16 mouse cellular contexts compared by ENCODE assay signal in the genomic region with DNA sequence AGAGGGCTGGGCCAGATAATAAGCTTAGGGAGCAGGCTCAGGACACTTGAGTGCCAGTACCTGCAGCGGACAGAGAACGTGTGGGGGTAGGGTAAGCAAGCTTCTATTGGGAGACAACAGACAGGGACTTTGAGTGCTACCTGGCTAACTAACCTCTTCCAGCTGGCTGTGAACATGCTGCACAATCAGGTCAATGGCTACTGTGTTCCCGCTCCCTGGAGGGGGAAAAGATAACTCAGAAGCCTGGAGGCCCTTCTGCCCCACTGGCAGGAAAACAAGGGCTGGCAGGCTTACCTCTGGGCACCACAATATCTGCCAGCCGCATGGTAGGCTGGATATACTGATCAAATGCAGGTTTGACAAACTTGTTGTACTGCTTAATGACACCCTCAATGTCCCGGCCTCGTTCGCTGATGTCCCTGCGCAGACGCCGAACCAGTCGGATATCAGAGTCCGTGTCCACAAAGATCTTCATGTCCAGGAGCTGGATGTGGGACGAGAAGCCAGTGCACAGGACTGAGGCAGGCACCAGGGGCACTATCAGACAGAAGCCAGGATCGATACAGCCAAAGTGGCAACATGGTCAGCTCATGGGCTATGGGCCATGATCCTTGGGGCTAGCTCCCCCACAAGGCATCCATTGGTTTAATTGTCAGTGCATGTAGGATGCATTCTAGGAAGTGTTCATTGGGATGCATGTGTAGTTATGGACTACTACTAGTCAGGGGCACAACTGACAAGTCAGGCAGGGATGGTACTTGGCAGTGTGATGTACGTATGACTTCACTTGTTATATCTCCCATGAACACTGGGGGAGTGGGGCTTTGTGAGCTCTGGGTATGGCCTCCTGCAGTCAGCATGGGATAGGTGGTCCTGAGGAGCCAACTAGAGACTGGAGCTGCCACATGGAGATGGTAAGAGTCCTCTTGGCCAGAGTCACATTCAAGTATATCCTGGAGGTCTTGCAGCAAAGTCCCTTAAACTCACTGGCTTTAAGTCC. TPM values are rescaled to one million over a fixed set of nuclear protein-coding genes. Genes with fewer than 3 reads are reported as not detected.
A peak's percentile ranks its signal among the peaks of the same experiment; 100 is the strongest.
DNase-seq lines count a peak whose midpoint lies in the region; ATAC-seq and TF ChIP-seq lines count a peak whose summit lies in the region.
"Had no signal": no experiment of that assay in that cellular context is flagged by ENCODE, and none has a peak within 500 bp of the region (broad histone marks: within the 10 kb centered on the region; RNA-seq: fewer than 3 reads in every experiment).

No protein-coding gene starts in this region.

- peak; percentile 1 for DNase-seq in adrenal gland, adult 2 months
- DNase-seq in adrenal gland, postnatal 25 days: no peak
- peak; percentile 40 to 56 for DNase-seq in heart, adult 2 months
- peak; percentile 41 for DNase-seq in testis, postnatal 10 days (ENCODE audit: low spot score)
- DNase-seq in testis, postnatal 14 days (ENCODE audit: low spot score): no peak
- peak; percentile 11 for DNase-seq in stomach, postnatal 0 days (ENCODE audit: low spot score)
- no peak for DNase-seq in layer of hippocampus, adult 8-10 months (ENCODE audit: low spot score in 2 of 2)
- DNase-seq: gastrocnemius, postnatal 36 days; lung, embryonic 14.5 days; thymus, postnatal 25 days had no signal

- H3K4me3 ChIP-seq in heart, adult 2 months: no peak overlapping the region
- H3K4me3 ChIP-seq in heart, embryonic 11.5 days (ENCODE audit: low read depth, low read length): no peak overlapping the region
- no peak overlapping the region for H3K4me3 ChIP-seq in stomach, postnatal 0 days (ENCODE audit: low read depth, low read length)
- H3K4me3 ChIP-seq: embryonic facial prominence, embryonic 12.5 days; kidney, embryonic 15.5 days; layer of hippocampus, adult 2 months; neural tube, embryonic 12.5 days had no signal

- H3K36me3 ChIP-seq in heart, adult 2 months (ENCODE audit: control insufficient read depth, insufficient read depth, low read length): no peaks in the 10 kb centered on the region
- H3K36me3 ChIP-seq in heart, embryonic 11.5 days (ENCODE audit: control insufficient read depth, insufficient read depth, low read length): peaks cover 3% of the 10 kb centered on the region; the same call in 1 of the 2 replicates
- peaks cover 15% of the 10 kb centered on the region; the same call in 1 of the 2 replicates for H3K36me3 ChIP-seq in stomach, postnatal 0 days (ENCODE audit: control insufficient read depth, insufficient read depth, low read length)

- no peak for TF ChIP-seq POLR2A in heart, adult 2 months (IDR thresholded peaks at IDR 0.05; ENCODE audit: insufficient read depth, low read depth, low read length)

- TF ChIP-seq CTCF in heart, adult 2 months (IDR thresholded peaks at IDR 0.05): no peak
- TF ChIP-seq CTCF in stomach, postnatal 0 days (IDR thresholded peaks at IDR 0.05; ENCODE audit: low read depth): no peak

- 74% methylated on average over 15 of the region's 15 CpGs for WGBS in heart, adult 2 months
- 88% methylated on average over 15 of the region's 15 CpGs for WGBS in heart, embryonic 11.5 days (ENCODE audit: insufficient replicate concordance)
- 95% methylated on average over 15 of the region's 15 CpGs for WGBS in stomach, postnatal 0 days

- ATAC-seq in heart, embryonic 11.5 days (replicated peaks; ENCODE audit: insufficient number of reproducible peaks, low FRiP score, low TSS enrichment): no peak
- no peak for ATAC-seq in stomach, postnatal 0 days (ENCODE audit: low FRiP score, low TSS enrichment)

- peaks cover 1% of the 10 kb centered on the region; the same call in 1 of the 2 replicates for H3K4me1 ChIP-seq in heart, adult 2 months (ENCODE audit: control insufficient read depth, insufficient read depth, low read length)
- H3K4me1 ChIP-seq in heart, embryonic 11.5 days (ENCODE audit: control insufficient read depth, insufficient read depth, low read length): peaks cover 13% of the 10 kb centered on the region
- H3K4me1 ChIP-seq in stomach, postnatal 0 days (replicated peaks; ENCODE audit: control insufficient read depth, insufficient read depth): no peaks in the 10 kb centered on the region

- H3K9ac ChIP-seq in heart, adult 2 months (ENCODE audit: low read depth, low read length): no peak overlapping the region
- no peak overlapping the region for H3K9ac ChIP-seq in heart, embryonic 11.5 days (ENCODE audit: low read depth, low read length)
- H3K9ac ChIP-seq in stomach, postnatal 0 days (ENCODE audit: low read length): no peak overlapping the region
- H3K9ac ChIP-seq: embryonic facial prominence, embryonic 12.5 days; kidney, embryonic 15.5 days; lung, embryonic 14.5 days; neural tube, embryonic 12.5 days had no signal

- no peaks in the 10 kb centered on the region for H3K27me3 ChIP-seq in heart, adult 2 months (ENCODE audit: control insufficient read depth, insufficient read depth, low read length)
- H3K27me3 ChIP-seq in heart, embryonic 11.5 days (ENCODE audit: control insufficient read depth, insufficient read depth, low read length): no peaks in the 10 kb centered on the region
- no peaks in the 10 kb centered on the region for H3K27me3 ChIP-seq in stomach, postnatal 0 days (ENCODE audit: control insufficient read depth, insufficient read depth, low read length)
- H3K27me3 ChIP-seq: embryonic facial prominence, embryonic 12.5 days; kidney, embryonic 15.5 days; neural tube, embryonic 12.5 days had no signal

- H3K79me2 ChIP-seq in heart, adult 2 months (replicated peaks; ENCODE audit: control insufficient read depth, insufficient read depth, low read length): no peaks in the 10 kb centered on the region

- H3K27ac ChIP-seq in heart, adult 2 months: no peak overlapping the region
- no peak overlapping the region for H3K27ac ChIP-seq in heart, embryonic 11.5 days (ENCODE audit: low read depth, low read length)
- no peak overlapping the region for H3K27ac ChIP-seq in stomach, postnatal 0 days (replicated peaks)
- H3K27ac ChIP-seq: embryonic facial prominence, embryonic 12.5 days; kidney, embryonic 15.5 days; layer of hippocampus, adult 2 months; macrophage; neural tube, embryonic 12.5 days had no signal

- intact Hi-C loops in heart, adult 2 months (cut with DNase I): no loop called here

- TF ChIP-seq EP300 in heart, adult 2 months (IDR thresholded peaks at IDR 0.05; ENCODE audit: insufficient read depth, low read depth, low read length): 0 out of 2 replicates have a peak, but pooled peaks have one; percentile 7
- no peak for TF ChIP-seq EP300 in stomach, postnatal 0 days (optimal IDR thresholded peaks at IDR 0.05)

- H3K9me3 ChIP-seq in heart, embryonic 11.5 days (replicated peaks; ENCODE audit: control insufficient read depth, low read length): no peaks in the 10 kb centered on the region
- no peaks in the 10 kb centered on the region for H3K9me3 ChIP-seq in stomach, postnatal 0 days (ENCODE audit: control insufficient read depth, low read length)
- H3K9me3 ChIP-seq: embryonic facial prominence, embryonic 12.5 days; kidney, embryonic 15.5 days; neural tube, embryonic 12.5 days had no signal

- H3K4me2 ChIP-seq in heart, embryonic 11.5 days: no peak overlapping the region
- H3K4me2 ChIP-seq in stomach, postnatal 0 days (replicated peaks; ENCODE audit: low read depth): no peak overlapping the region
- H3K4me2 ChIP-seq: embryonic facial prominence, embryonic 12.5 days; kidney, embryonic 15.5 days; lung, embryonic 14.5 days; neural tube, embryonic 12.5 days had no signal

RNA-seq across cellular contexts. Expression of a gene that starts 11.5 kb away (rescaled TPM):
- total RNA-seq in adrenal gland, adult 2 months (2021): 10 to 100 TPM; 64.9 to 73.6 TPM
- polyA plus RNA-seq in adrenal gland, adult 2 months (2012; rRNA removed): 165 and 170 TPM in 2 replicates
- total RNA-seq in adrenal gland, postnatal 25 days (2021): 94.2 and 128 TPM in 2 replicates
- 10 to 100 TPM; 31.3 to 32.5 TPM for total RNA-seq in heart, adult 2 months (2021)
- 115 and 156 TPM in 2 replicates for polyA plus RNA-seq in heart, adult 2 months (2012; rRNA removed)
- 66.2 and 66.7 TPM in 2 replicates for polyA plus RNA-seq in heart, embryonic 11.5 days (2014; fragmentation: Nextera tagmentation; extraction: Ambion mirVana)
- polyA plus RNA-seq in stomach, postnatal 0 days (2015; fragmentation: Nextera tagmentation; extraction: Ambion mirVana): 37.1 and 39.7 TPM in 2 replicates
- total RNA-seq in layer of hippocampus, adult 8-10 months (2022): 10 to 100 TPM; 69.9 to 90.4 (median 73.4) TPM

RNA-seq across cellular contexts. Expression of a gene that starts 18.4 kb away (rescaled TPM):
- total RNA-seq in adrenal gland, adult 2 months (2021): 10 to 100 TPM; 63.0 to 69.0 TPM
- 6.7 and 9.6 TPM in 2 replicates for polyA plus RNA-seq in adrenal gland, adult 2 months (2012; rRNA removed)
- 57.7 and 73.7 TPM in 2 replicates for total RNA-seq in adrenal gland, postnatal 25 days (2021)
- total RNA-seq in heart, adult 2 months (2021): 10 to 100 TPM; 35.3 to 38.6 TPM
- polyA plus RNA-seq in heart, adult 2 months (2012; rRNA removed): 13.8 and 19.1 TPM in 2 replicates
- 45.5 and 53.2 TPM in 2 replicates for polyA plus RNA-seq in heart, embryonic 11.5 days (2014; fragmentation: Nextera tagmentation; extraction: Ambion mirVana)
- polyA plus RNA-seq in stomach, postnatal 0 days (2015; fragmentation: Nextera tagmentation; extraction: Ambion mirVana): 28.3 and 28.4 TPM in 2 replicates
- total RNA-seq in layer of hippocampus, adult 8-10 months (2022): 10 to 100 TPM; 59.5 to 63.3 (median 59.8) TPM

RNA-seq across cellular contexts. Expression of a gene that starts 19.4 kb away (rescaled TPM):
- 10 to 100 TPM; 40.9 to 52.7 TPM for total RNA-seq in adrenal gland, adult 2 months (2021)
- polyA plus RNA-seq in adrenal gland, adult 2 months (2012; rRNA removed): 69.2 and 72.6 TPM in 2 replicates
- 56.6 and 81.6 TPM in 2 replicates for total RNA-seq in adrenal gland, postnatal 25 days (2021)
- total RNA-seq in heart, adult 2 months (2021): 10 to 100 TPM; 13.2 to 16.9 TPM
- polyA plus RNA-seq in heart, adult 2 months (2012; rRNA removed): 20.6 and 25.9 TPM in 2 replicates
- 26.3 and 26.5 TPM in 2 replicates for polyA plus RNA-seq in heart, embryonic 11.5 days (2014; fragmentation: Nextera tagmentation; extraction: Ambion mirVana)
- 15.9 and 18.3 TPM in 2 replicates for polyA plus RNA-seq in stomach, postnatal 0 days (2015; fragmentation: Nextera tagmentation; extraction: Ambion mirVana)
- total RNA-seq in layer of hippocampus, adult 8-10 months (2022): 100 to 1,000 TPM in 1 of 4 experiments, 10 to 100 TPM in 3; 89.3 to 104 (median 93.8) TPM

RNA-seq across cellular contexts. Expression of a gene that starts 25.8 kb away (rescaled TPM):
- total RNA-seq in adrenal gland, adult 2 months (2021): 10 to 100 TPM in 1 of 2 experiments, 1 to 10 TPM in 1; 9.6 to 21.6 TPM
- polyA plus RNA-seq in adrenal gland, adult 2 months (2012; rRNA removed): 41.0 and 44.6 TPM in 2 replicates
- 19.3 and 26.4 TPM in 2 replicates for total RNA-seq in adrenal gland, postnatal 25 days (2021)
- 1 to 10 TPM; 1.0 to 1.6 TPM for total RNA-seq in heart, adult 2 months (2021)
- 5.1 and 6.4 TPM in 2 replicates for polyA plus RNA-seq in heart, adult 2 months (2012; rRNA removed)
- 13.7 and 14.6 TPM in 2 replicates for polyA plus RNA-seq in heart, embryonic 11.5 days (2014; fragmentation: Nextera tagmentation; extraction: Ambion mirVana)
- polyA plus RNA-seq in stomach, postnatal 0 days (2015; fragmentation: Nextera tagmentation; extraction: Ambion mirVana): 22.9 and 26.8 TPM in 2 replicates
- 10 to 100 TPM; 14.1 to 17.8 (median 16.2) TPM for total RNA-seq in layer of hippocampus, adult 8-10 months (2022)

RNA-seq across cellular contexts. Expression of a gene that starts 52.9 kb away (rescaled TPM):
- total RNA-seq in adrenal gland, adult 2 months (2021): 10 to 100 TPM; 92.3 to 96.0 TPM
- polyA plus RNA-seq in adrenal gland, adult 2 months (2012; rRNA removed): 35.7 and 36.6 TPM in 2 replicates
- 81.9 and 101 TPM in 2 replicates for total RNA-seq in adrenal gland, postnatal 25 days (2021)
- total RNA-seq in heart, adult 2 months (2021): 10 to 100 TPM; 62.3 to 71.5 TPM
- 43.4 and 68.9 TPM in 2 replicates for polyA plus RNA-seq in heart, adult 2 months (2012; rRNA removed)
- polyA plus RNA-seq in heart, embryonic 11.5 days (2014; fragmentation: Nextera tagmentation; extraction: Ambion mirVana): 69.0 and 76.1 TPM in 2 replicates
- 50.2 and 52.7 TPM in 2 replicates for polyA plus RNA-seq in stomach, postnatal 0 days (2015; fragmentation: Nextera tagmentation; extraction: Ambion mirVana)
- 100 to 1,000 TPM; 243 to 289 (median 265) TPM for total RNA-seq in layer of hippocampus, adult 8-10 months (2022)

Comparison
In these comparisons a context has a peak if more than half of its experiments do, and no peak if none do; other contexts are left out.
1. DNase-seq: peak in adrenal gland, adult 2 months (single experiment), heart, adult 2 months (2 of 2), testis, postnatal 10 days (single experiment) and stomach, postnatal 0 days (single experiment); none in adrenal gland, postnatal 25 days (single experiment), testis, postnatal 14 days (single experiment) and layer of hippocampus, adult 8-10 months (0 of 2).